Mouse (Mus musculus): ENCODE results near the gene Wfdc5. TPM values are rescaled to one million over a fixed set of nuclear protein-coding genes. Genes with fewer than 3 reads are reported as not detected.

The Wfdc5 gene
- polyA plus RNA-seq, 1 experiment = not detected

- Histone ChIP-seq H3K4me3 (no peak overlapping the region), H3K36me3 (ENCODE audit: control insufficient read depth, insufficient read depth) (peaks cover 6% of the 10 kb centered on the region), H3K4me2 (ENCODE audit: low read depth) (no peak overlapping the region), H3K79me2 (ENCODE audit: control insufficient read depth, insufficient read depth) (no peaks in the 10 kb centered on the region), H3K27me3 (ENCODE audit: control insufficient read depth, insufficient read depth, insufficient read length) (no peaks in the 10 kb centered on the region), H3ac (ENCODE audit: control insufficient read depth, insufficient read length) (no peak overlapping the region)
- no peak for TF ChIP-seq USF1 (IDR thresholded peaks at IDR 0.05; ENCODE audit: low read depth)
- no peak for TF ChIP-seq MAX (IDR thresholded peaks at IDR 0.05; ENCODE audit: low read depth)
- no peak for TF ChIP-seq E2F4 (IDR thresholded peaks at IDR 0.05; ENCODE audit: insufficient read depth)
- TF ChIP-seq MYOD1 (IDR thresholded peaks at IDR 0.05; ENCODE audit: control insufficient read depth in 1 of 3, insufficient read length in 2 of 3, low read depth in 2 of 3) = no peak
- TF ChIP-seq TCF12 (IDR thresholded peaks at IDR 0.05; ENCODE audit: insufficient read depth, poor library complexity, severe bottlenecking) = no peak
These were observed 51.0 kb downstream of the Wfdc5 start for GRCm38 (mm10) chr2:164131586-164131985.

GRCm38 (mm10) chr2:164128576-164129411 is 53.7 kb downstream of the Wfdc5 start:
- Histone ChIP-seq H3ac (ENCODE audit: control insufficient read depth, insufficient read length) (no peak overlapping the region), H3K27me3 (ENCODE audit: control insufficient read depth, insufficient read depth, insufficient read length) (no peaks in the 10 kb centered on the region), H3K4me2 (ENCODE audit: low read depth) (no peak overlapping the region), H3K79me2 (ENCODE audit: control insufficient read depth, insufficient read depth) (no peaks in the 10 kb centered on the region), H3K4me3 (no peak overlapping the region), H3K36me3 (ENCODE audit: control insufficient read depth, insufficient read depth) (peaks cover 6% of the 10 kb centered on the region)
- TF ChIP-seq SRF (IDR thresholded peaks at IDR 0.05; ENCODE audit: control insufficient read depth, insufficient read length, low read depth) = no peak
- TF ChIP-seq MAX (IDR thresholded peaks at IDR 0.05; ENCODE audit: low read depth) = no peak
- no peak for TF ChIP-seq REST (IDR thresholded peaks at IDR 0.05; ENCODE audit: insufficient read depth, insufficient read length)
- TF ChIP-seq TCF3 (IDR thresholded peaks at IDR 0.05; ENCODE audit: insufficient read length, low read depth) = no peak
- no peak for TF ChIP-seq POLR2AphosphoS2 (IDR thresholded peaks at IDR 0.05; ENCODE audit: insufficient read length, low read depth)
- no peak for TF ChIP-seq MYOG (IDR thresholded peaks at IDR 0.05; ENCODE audit: control insufficient read depth in 1 of 3, insufficient read depth in 1 of 3, insufficient read length in 2 of 3, low read depth in 2 of 3)
- TF ChIP-seq CEBPB (IDR thresholded peaks at IDR 0.05; ENCODE audit: insufficient read depth, poor library complexity, severe bottlenecking) = no peak
- no peak for TF ChIP-seq E2F4 (IDR thresholded peaks at IDR 0.05; ENCODE audit: insufficient read depth)
- TF ChIP-seq POLR2A (IDR thresholded peaks at IDR 0.05; ENCODE audit: insufficient read length, low read depth) = no peak
- TF ChIP-seq TCF12 (IDR thresholded peaks at IDR 0.05; ENCODE audit: insufficient read depth, poor library complexity, severe bottlenecking) = no peak
- TF ChIP-seq USF1 (IDR thresholded peaks at IDR 0.05; ENCODE audit: low read depth) = no peak
- no peak for TF ChIP-seq MYOD1 (IDR thresholded peaks at IDR 0.05; ENCODE audit: control insufficient read depth in 1 of 3, insufficient read length in 2 of 3, low read depth in 2 of 3)

GRCm38 (mm10) chr2:164127297-164127696 is 55.2 kb downstream of the Wfdc5 start:
- Histone ChIP-seq H3K27me3 (ENCODE audit: control insufficient read depth, insufficient read depth, insufficient read length) (no peaks in the 10 kb centered on the region), H3K36me3 (ENCODE audit: control insufficient read depth, insufficient read depth) (peaks cover 11% of the 10 kb centered on the region), H3ac (ENCODE audit: control insufficient read depth, insufficient read length) (no peak overlapping the region), H3K4me3 (no peak overlapping the region), H3K4me2 (ENCODE audit: low read depth) (no peak overlapping the region), H3K79me2 (ENCODE audit: control insufficient read depth, insufficient read depth) (no peaks in the 10 kb centered on the region)
- TF ChIP-seq TCF3 (IDR thresholded peaks at IDR 0.05; ENCODE audit: insufficient read length, low read depth) (no peak), SRF (IDR thresholded peaks at IDR 0.05; ENCODE audit: control insufficient read depth, insufficient read length, low read depth) (no peak), POLR2A (IDR thresholded peaks at IDR 0.05; ENCODE audit: insufficient read length, low read depth) (no peak), POLR2AphosphoS2 (IDR thresholded peaks at IDR 0.05; ENCODE audit: insufficient read length, low read depth) (no peak)

- Histone ChIP-seq H3K4me2 (ENCODE audit: low read depth) (no peak overlapping the region), H3K27me3 (ENCODE audit: control insufficient read depth, insufficient read depth, insufficient read length) (no peaks in the 10 kb centered on the region), H3K36me3 (ENCODE audit: control insufficient read depth, insufficient read depth) (peaks cover 11% of the 10 kb centered on the region), H3ac (ENCODE audit: control insufficient read depth, insufficient read length) (no peak overlapping the region), H3K4me3 (no peak overlapping the region), H3K79me2 (ENCODE audit: control insufficient read depth, insufficient read depth) (no peaks in the 10 kb centered on the region)
- TF ChIP-seq POLR2AphosphoS2 (IDR thresholded peaks at IDR 0.05; ENCODE audit: insufficient read length, low read depth) = no peak
- no peak for TF ChIP-seq MYOG (IDR thresholded peaks at IDR 0.05; ENCODE audit: control insufficient read depth in 1 of 3, insufficient read depth in 1 of 3, insufficient read length in 2 of 3, low read depth in 2 of 3)
- TF ChIP-seq SRF (IDR thresholded peaks at IDR 0.05; ENCODE audit: control insufficient read depth, insufficient read length, low read depth) = no peak
- no peak for TF ChIP-seq POLR2A (IDR thresholded peaks at IDR 0.05; ENCODE audit: insufficient read length, low read depth)
- no peak for TF ChIP-seq TCF12 (IDR thresholded peaks at IDR 0.05; ENCODE audit: insufficient read depth, poor library complexity, severe bottlenecking)
- no peak for TF ChIP-seq E2F4 (IDR thresholded peaks at IDR 0.05; ENCODE audit: insufficient read depth)
- no peak for TF ChIP-seq TCF3 (IDR thresholded peaks at IDR 0.05; ENCODE audit: insufficient read length, low read depth)
- no peak for TF ChIP-seq REST (IDR thresholded peaks at IDR 0.05; ENCODE audit: insufficient read depth, insufficient read length)
- TF ChIP-seq USF1 (IDR thresholded peaks at IDR 0.05; ENCODE audit: low read depth) = no peak
- no peak for TF ChIP-seq MAX (IDR thresholded peaks at IDR 0.05; ENCODE audit: low read depth)
- TF ChIP-seq MYOD1 (IDR thresholded peaks at IDR 0.05; ENCODE audit: control insufficient read depth in 1 of 3, insufficient read length in 2 of 3, low read depth in 2 of 3) = no peak
- TF ChIP-seq CEBPB (IDR thresholded peaks at IDR 0.05; ENCODE audit: insufficient read depth, poor library complexity, severe bottlenecking) = no peak
These were observed 56.0 kb downstream of the Wfdc5 start for GRCm38 (mm10) chr2:164126533-164126955.

Other genes with a start within 250 kb of the Wfdc5 start
- 118 TPM for gene Ywhab, start 187.8 kb downstream of the Wfdc5 start, polyA plus RNA-seq (2012; fragmentation: generic; extraction: Trizol)
- 1.5 TPM for gene Pabpc1l, start 157.3 kb downstream of the Wfdc5 start, polyA plus RNA-seq (2012; fragmentation: generic; extraction: Trizol)
- 9.8 TPM for gene Stk4, start 112.4 kb downstream of the Wfdc5 start, polyA plus RNA-seq (2012; fragmentation: generic; extraction: Trizol)
- 24.1 TPM for gene Tomm34, start 111.6 kb downstream of the Wfdc5 start, polyA plus RNA-seq (2012; fragmentation: generic; extraction: Trizol)
- gene Kcns1, start 11.6 kb downstream of the Wfdc5 start, polyA plus RNA-seq (2012; fragmentation: generic; extraction: Trizol) = not detected
- gene Wfdc12, start 7.9 kb upstream of the Wfdc5 start, polyA plus RNA-seq (2012; fragmentation: generic; extraction: Trizol) = not detected
- not detected for gene Wfdc15a, start 17.4 kb upstream of the Wfdc5 start, polyA plus RNA-seq (2012; fragmentation: generic; extraction: Trizol)
- gene Wfdc15b, start 38.9 kb upstream of the Wfdc5 start, polyA plus RNA-seq (2012; fragmentation: generic; extraction: Trizol) = not detected
- gene Svs2, start 55.7 kb upstream of the Wfdc5 start, polyA plus RNA-seq (2012; fragmentation: generic; extraction: Trizol) = not detected
- not detected for gene Svs3b, start 73.9 kb upstream of the Wfdc5 start, polyA plus RNA-seq (2012; fragmentation: generic; extraction: Trizol)
- not detected for gene Svs4, start 95.7 kb upstream of the Wfdc5 start, polyA plus RNA-seq (2012; fragmentation: generic; extraction: Trizol)
- not detected for gene Svs3a, start 106.5 kb upstream of the Wfdc5 start, polyA plus RNA-seq (2012; fragmentation: generic; extraction: Trizol)
- not detected for gene Svs6, start 134.0 kb upstream of the Wfdc5 start, polyA plus RNA-seq (2012; fragmentation: generic; extraction: Trizol)
- gene Svs5, start 150.0 kb upstream of the Wfdc5 start, polyA plus RNA-seq (2012; fragmentation: generic; extraction: Trizol) = not detected
- 9.4 TPM for gene Slpi, start 206.4 kb upstream of the Wfdc5 start, polyA plus RNA-seq (2012; fragmentation: generic; extraction: Trizol)
- 0.06 TPM for gene Rbpjl, start 220.4 kb upstream of the Wfdc5 start, polyA plus RNA-seq (2012; fragmentation: generic; extraction: Trizol)
- gene Matn4, start 222.4 kb upstream of the Wfdc5 start, polyA plus RNA-seq (2012; fragmentation: generic; extraction: Trizol) = 0.01 TPM